Mouse (Mus musculus) lung, embryonic 15.5 days (tissue): Measurements from ENCODE around the gene Wdfy2. TPM values are rescaled to one million over a fixed set of nuclear protein-coding genes. Genes with fewer than 3 reads are reported as not detected.

Experiments
- ATAC-seq: fragments of 200-750 bp; cut with Nextera tagmentation; 2 replicates; pipeline ENCODE4 v1.8.0; 2017; ENCODE audit warnings: moderate number of reproducible peaks, borderline replicate concordance; ENCODE audit not compliant: low FRiP score, low TSS enrichment; ENCODE audit errors: extremely low read depth
- H3K27ac ChIP-seq: fragments of 300-500 bp; sonication (generic); 2 replicates; pipeline ENCODE4 v1.5.1; 2015; ENCODE audit warnings: moderate library complexity, mild to moderate bottlenecking, inconsistent platforms
- H3K27me3 ChIP-seq: fragments of 300-500 bp; sonication (generic); 2 replicates; pipeline ENCODE4 v1.6.1; 2015; ENCODE audit warnings: inconsistent platforms
- H3K36me3 ChIP-seq: fragments of 300-500 bp; sonication (generic); 2 replicates; pipeline ENCODE4 v1.6.1; 2015; ENCODE audit warnings: inconsistent platforms
- H3K4me1 ChIP-seq: fragments of 300-500 bp; sonication (generic); 2 replicates; pipeline ENCODE4 v1.6.1; 2015; ENCODE audit warnings: inconsistent platforms
- H3K4me2 ChIP-seq: fragments of 300-500 bp; sonication (generic); 2 replicates; pipeline ENCODE4 v1.6.1; 2015; ENCODE audit warnings: inconsistent platforms, mild to moderate bottlenecking, moderate library complexity
- H3K4me3 ChIP-seq: fragments of 300-500 bp; sonication (generic); 2 replicates; pipeline ENCODE4 v1.5.1; 2015; ENCODE audit warnings: mild to moderate bottlenecking, inconsistent platforms
- H3K9ac ChIP-seq: fragments of 300-500 bp; sonication (generic); 2 replicates; pipeline ENCODE4 v1.6.1; 2015; ENCODE audit warnings: inconsistent platforms
- H3K9me3 ChIP-seq: fragments of 300-500 bp; sonication (generic); 2 replicates; pipeline ENCODE4 v1.6.1; 2016; ENCODE audit warnings: inconsistent platforms
- WGBS: fragments of 180-500 bp; shearing (Covaris S2); methylation state at CpG from one replicate; pipeline ENCODE4 v1.1.7; 2015; 5-methylcytosine and 5-hydroxymethylcytosine counted together
- polyA plus RNA-seq: library from polyadenylated mRNA; unstranded; fragments of >200 nt; fragmentation: Nextera tagmentation; extraction: Ambion mirVana; gene quantifications from 2 replicates; pipeline ENCODE4 v1.2.1, GENCODE M21; 2015

Wdfy2 gene
- polyA plus RNA-seq, 1 experiment from 2014 or later, result 6.2 TPM

DNA sequence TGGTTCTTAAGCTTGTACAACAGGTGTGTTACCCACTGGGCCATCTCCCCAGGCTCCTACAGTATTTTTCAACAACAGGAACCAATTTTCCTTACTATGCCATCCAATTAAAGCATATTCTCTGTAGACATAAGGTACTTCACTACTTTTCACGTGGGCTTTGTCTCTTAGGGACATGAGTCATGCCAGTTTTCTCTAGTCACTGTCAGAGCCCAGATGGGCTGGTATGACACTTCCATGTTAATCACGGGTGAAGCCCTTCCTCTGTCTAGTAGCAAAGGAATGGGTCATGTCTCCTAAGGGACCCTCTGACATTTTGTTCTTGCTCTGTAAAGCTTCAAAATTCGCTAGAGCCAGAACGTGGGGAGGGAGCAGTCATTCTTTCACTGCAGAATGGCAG is 73.4 kb downstream of the Wdfy2 start:
- ATAC-seq, result no peak
- WGBS, result 70% methylated on average over 4 of the region's 4 CpGs
- no peaks in the 10 kb centered on the region for H3K4me1 ChIP-seq

DNA sequence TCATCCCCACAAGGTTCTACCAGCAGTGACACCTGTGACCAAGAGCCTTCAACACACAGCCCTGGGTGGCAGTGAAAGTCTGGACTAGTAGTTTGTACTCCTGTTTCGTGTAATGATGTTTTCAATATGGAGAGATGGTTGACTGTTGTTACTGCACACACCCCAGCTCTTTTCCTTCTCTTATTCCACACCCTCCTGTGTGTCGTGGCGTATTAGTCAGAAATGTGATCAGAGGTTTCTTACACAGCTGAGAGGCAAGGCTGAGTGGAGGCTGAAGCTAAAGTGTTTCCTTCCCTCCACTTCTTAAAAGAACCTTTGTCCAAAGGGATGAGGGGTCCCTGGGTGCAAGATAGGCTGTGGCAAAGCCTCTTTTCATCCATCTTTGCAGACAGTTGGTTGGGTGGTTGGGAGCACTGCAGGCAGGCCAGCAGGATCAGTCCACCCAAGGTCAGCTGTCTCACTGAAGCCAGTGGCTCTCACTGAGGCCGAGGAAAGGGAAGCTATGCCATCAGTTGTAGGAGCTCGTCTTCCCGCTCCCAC is 77.7 kb downstream of the Wdfy2 start:
- ATAC-seq, result no peak
- Histone ChIP-seq H3K27ac (no peak overlapping the region), H3K36me3 (no peaks in the 10 kb centered on the region), H3K4me3 (no peak overlapping the region), H3K9ac (no peak overlapping the region), H3K4me1 (no peaks in the 10 kb centered on the region), H3K27me3 (no peaks in the 10 kb centered on the region), H3K4me2 (no peak overlapping the region), H3K9me3 (no peaks in the 10 kb centered on the region)
- 70% methylated on average over 6 of the region's 6 CpGs for WGBS

More for the DNA sequence above, 73.4 kb downstream of the Wdfy2 start:
- Histone ChIP-seq H3K36me3 (no peaks in the 10 kb centered on the region), H3K4me3 (no peak overlapping the region), H3K9me3 (no peaks in the 10 kb centered on the region), H3K9ac (no peak overlapping the region), H3K27ac (no peak overlapping the region), H3K27me3 (no peaks in the 10 kb centered on the region), H3K4me2 (no peak overlapping the region)

DNA sequence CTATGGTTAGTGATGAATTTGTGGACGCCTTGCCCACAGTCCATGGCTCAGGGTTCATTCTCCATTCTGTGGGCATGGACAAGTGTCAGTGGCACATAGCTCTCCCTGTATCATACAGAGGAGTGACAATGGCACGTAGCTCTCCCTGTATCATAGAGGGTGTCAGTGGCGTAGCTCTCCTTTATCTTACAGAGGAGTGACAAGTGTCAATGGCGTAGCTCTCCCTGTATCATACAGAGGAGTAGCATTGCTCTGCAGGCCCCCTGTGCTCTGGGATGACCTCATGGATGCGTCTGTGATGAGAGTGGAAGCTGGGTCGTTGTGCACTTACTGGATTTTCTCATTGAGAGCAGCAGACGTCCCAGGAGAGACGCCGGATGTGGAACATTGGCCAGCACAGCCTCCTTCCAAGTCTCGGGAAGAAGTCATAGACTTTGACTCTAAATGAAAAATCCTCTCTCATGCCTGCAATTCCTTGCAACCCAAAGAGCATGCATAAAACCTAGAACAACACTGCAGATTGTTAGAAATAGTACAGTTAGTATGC is 79.1 kb downstream of the Wdfy2 start:
- no peak overlapping the region for H3K4me3 ChIP-seq
- no peak overlapping the region for H3K9ac ChIP-seq
- H3K4me2 ChIP-seq, result no peak overlapping the region
- WGBS, result 84% methylated on average over 10 of the region's 10 CpGs
- no peak overlapping the region for H3K27ac ChIP-seq
- H3K27me3 ChIP-seq, result no peaks in the 10 kb centered on the region
- H3K36me3 ChIP-seq, result no peaks in the 10 kb centered on the region
- H3K4me1 ChIP-seq, result 0 out of 2 replicates have a peak, but pooled peaks cover 3% of the 10 kb centered on the region
- ATAC-seq, result no peak
- H3K9me3 ChIP-seq, result no peaks in the 10 kb centered on the region

GRCm38 (mm10) chr14:62921401-62921800 is 83.9 kb downstream of the Wdfy2 start:
- Histone ChIP-seq H3K9me3 (no peaks in the 10 kb centered on the region), H3K36me3 (no peaks in the 10 kb centered on the region), H3K4me1 (0 out of 2 replicates have a peak, but pooled peaks cover 3% of the 10 kb centered on the region), H3K27me3 (no peaks in the 10 kb centered on the region), H3K4me2 (no peak overlapping the region), H3K27ac (no peak overlapping the region), H3K9ac (no peak overlapping the region), H3K4me3 (no peak overlapping the region)
- WGBS, result 73% methylated on average over 5 of the region's 5 CpGs
- ATAC-seq, result no peak

GRCm38 (mm10) chr14:62922637-62923036 is 85.2 kb downstream of the Wdfy2 start:
- Histone ChIP-seq H3K9ac (no peak overlapping the region), H3K27me3 (no peaks in the 10 kb centered on the region), H3K4me3 (no peak overlapping the region), H3K4me2 (no peak overlapping the region), H3K4me1 (0 out of 2 replicates have a peak, but pooled peaks cover 3% of the 10 kb centered on the region), H3K9me3 (no peaks in the 10 kb centered on the region), H3K36me3 (no peaks in the 10 kb centered on the region), H3K27ac (no peak overlapping the region)
- ATAC-seq, result no peak

GRCm38 (mm10) chr14:62924800-62925199 is 87.3 kb downstream of the Wdfy2 start:
- Histone ChIP-seq H3K9ac (no peak overlapping the region), H3K4me2 (no peak overlapping the region), H3K27ac (no peak overlapping the region), H3K27me3 (no peaks in the 10 kb centered on the region), H3K36me3 (no peaks in the 10 kb centered on the region), H3K9me3 (no peaks in the 10 kb centered on the region), H3K4me1 (0 out of 2 replicates have a peak, but pooled peaks cover 3% of the 10 kb centered on the region), H3K4me3 (no peak overlapping the region)
- 81% methylated on average over 4 of the region's 4 CpGs for WGBS
- no peak for ATAC-seq

DNA sequence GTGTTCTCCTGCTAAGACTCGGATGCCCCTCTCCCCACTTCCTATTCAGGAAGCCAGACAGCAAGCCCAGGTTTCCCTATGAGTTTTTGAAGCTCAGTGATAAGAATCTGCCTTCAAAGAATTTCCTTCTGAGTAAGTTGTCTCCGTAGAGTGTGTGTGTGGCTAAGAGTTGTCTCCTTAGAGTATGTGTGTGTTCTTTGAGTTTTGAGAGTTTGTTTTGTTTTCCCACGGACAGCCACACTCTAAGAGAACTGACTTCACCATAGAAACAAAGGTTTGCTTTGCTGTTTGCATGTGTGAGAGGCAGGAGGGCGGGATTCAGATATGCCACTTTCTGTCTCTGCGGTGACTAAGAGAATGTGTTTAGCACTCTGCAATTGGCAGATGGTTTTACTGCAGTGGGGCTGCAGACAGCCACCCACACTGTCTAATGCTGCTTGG is 90.6 kb downstream of the Wdfy2 start:
- Histone ChIP-seq H3K4me2 (no peak overlapping the region), H3K36me3 (peaks cover 6% of the 10 kb centered on the region; the same call in 1 of the 2 replicates), H3K4me1 (no peaks in the 10 kb centered on the region), H3K27me3 (no peaks in the 10 kb centered on the region), H3K4me3 (no peak overlapping the region), H3K27ac (no peak overlapping the region), H3K9ac (no peak overlapping the region), H3K9me3 (no peaks in the 10 kb centered on the region)
- 47% methylated on average over 5 of the region's 5 CpGs for WGBS
- no peak for ATAC-seq

GRCm38 (mm10) chr14:62935361-62935760 is 97.9 kb downstream of the Wdfy2 start:
- Histone ChIP-seq H3K36me3 (peaks cover 3% of the 10 kb centered on the region; the same call in 1 of the 2 replicates), H3K27me3 (no peaks in the 10 kb centered on the region), H3K9ac (no peak overlapping the region), H3K4me3 (no peak overlapping the region), H3K9me3 (no peaks in the 10 kb centered on the region), H3K27ac (no peak overlapping the region), H3K4me2 (no peak overlapping the region), H3K4me1 (no peaks in the 10 kb centered on the region)
- 68% methylated on average over 9 of the region's 9 CpGs for WGBS
- no peak for ATAC-seq

- Histone ChIP-seq H3K9ac (no peak overlapping the region), H3K27me3 (no peaks in the 10 kb centered on the region), H3K36me3 (no peaks in the 10 kb centered on the region), H3K4me3 (no peak overlapping the region), H3K27ac (no peak overlapping the region), H3K4me2 (no peak overlapping the region), H3K9me3 (no peaks in the 10 kb centered on the region), H3K4me1 (no peaks in the 10 kb centered on the region)
- WGBS, result 81% methylated on average over 6 of the region's 6 CpGs
- no peak; the same call in 1 of the 2 replicates for ATAC-seq
These were observed 99.3 kb downstream of the Wdfy2 start for GRCm38 (mm10) chr14:62936631-62937380.

DNA sequence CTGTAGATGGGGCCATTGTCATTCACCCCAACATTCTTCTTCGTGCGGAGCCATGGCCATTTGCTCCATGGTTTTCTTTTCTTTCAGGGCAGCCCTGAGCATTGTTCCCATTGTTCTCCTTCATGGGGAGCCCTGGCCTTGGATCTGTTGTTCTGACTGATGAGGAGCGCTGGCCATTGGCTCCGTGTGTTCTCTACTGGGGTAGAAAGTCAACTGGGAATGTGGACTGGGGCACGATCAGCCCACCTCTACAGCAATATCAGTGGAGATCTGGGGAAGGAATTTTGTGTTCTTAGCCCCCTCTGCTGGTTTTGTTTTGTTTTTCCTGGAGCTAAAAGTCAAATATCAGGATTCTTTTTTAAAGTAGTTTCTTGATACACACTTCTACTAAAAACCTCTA is 100.2 kb downstream of the Wdfy2 start:
- Histone ChIP-seq H3K4me2 (no peak overlapping the region), H3K4me1 (no peaks in the 10 kb centered on the region), H3K9me3 (no peaks in the 10 kb centered on the region), H3K9ac (no peak overlapping the region), H3K4me3 (no peak overlapping the region), H3K27ac (no peak overlapping the region), H3K27me3 (no peaks in the 10 kb centered on the region), H3K36me3 (no peaks in the 10 kb centered on the region)
- no peak for ATAC-seq
- 70% methylated on average over 5 of the region's 5 CpGs for WGBS

- H3K27ac ChIP-seq, result no peak overlapping the region
- no peak overlapping the region for H3K9ac ChIP-seq
- ATAC-seq, result no peak
- WGBS, result 94% methylated on average over 3 of the region's 3 CpGs
- no peak overlapping the region for H3K4me3 ChIP-seq
- H3K4me2 ChIP-seq, result no peak overlapping the region
- no peaks in the 10 kb centered on the region for H3K4me1 ChIP-seq
- H3K27me3 ChIP-seq, result no peaks in the 10 kb centered on the region
- H3K36me3 ChIP-seq, result no peaks in the 10 kb centered on the region; the same call in 1 of the 2 replicates
- H3K9me3 ChIP-seq, result no peaks in the 10 kb centered on the region
These were observed 102.0 kb downstream of the Wdfy2 start for GRCm38 (mm10) chr14:62939435-62939834.

DNA sequence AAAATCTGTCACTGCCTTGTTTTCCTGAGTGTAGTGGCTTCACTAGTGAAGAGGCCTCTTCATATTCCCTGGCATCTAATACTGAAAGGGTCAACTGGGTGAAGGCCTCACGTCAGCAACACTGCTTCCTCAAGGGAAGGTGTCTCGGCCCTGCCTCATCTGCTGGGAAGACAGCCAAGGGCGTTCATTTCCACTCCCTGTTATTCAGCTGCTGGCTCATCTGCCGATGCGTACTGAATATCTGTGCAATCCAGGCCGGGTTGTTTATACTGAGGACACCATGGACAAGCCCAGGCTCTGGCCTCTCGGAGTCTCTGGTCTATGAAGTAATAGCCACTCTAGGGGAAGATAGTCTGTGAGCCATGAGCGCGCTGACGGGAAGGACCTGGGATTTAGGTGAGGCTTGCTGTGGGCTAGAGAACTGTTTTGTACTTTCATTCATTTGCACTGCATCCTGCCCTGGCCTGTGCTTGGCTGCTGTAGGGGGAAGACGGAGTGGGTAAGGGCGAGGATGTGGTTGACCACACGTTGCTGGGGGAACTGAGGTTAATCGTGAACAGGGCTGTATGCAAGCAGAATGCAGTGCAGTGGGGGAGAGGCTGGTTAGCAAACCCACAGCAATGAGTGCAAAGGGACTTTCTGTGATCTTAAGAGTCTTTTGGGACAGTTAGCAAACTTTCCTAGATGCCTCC is 103.1 kb downstream of the Wdfy2 start:
- H3K9ac ChIP-seq, result no peak overlapping the region
- no peak overlapping the region for H3K4me3 ChIP-seq
- peaks cover 4% of the 10 kb centered on the region; the same call in 1 of the 2 replicates for H3K36me3 ChIP-seq
- no peaks in the 10 kb centered on the region for H3K27me3 ChIP-seq
- ATAC-seq, result no peak
- no peaks in the 10 kb centered on the region for H3K4me1 ChIP-seq
- 58% methylated on average over 14 of the region's 14 CpGs for WGBS
- H3K4me2 ChIP-seq, result no peak overlapping the region
- H3K9me3 ChIP-seq, result no peaks in the 10 kb centered on the region
- peak overlapping the region; percentile 27; the same call in 1 of the 2 replicates for H3K27ac ChIP-seq
